ENCODE assay signal across 11 mouse cellular contexts in the genomic region with DNA sequence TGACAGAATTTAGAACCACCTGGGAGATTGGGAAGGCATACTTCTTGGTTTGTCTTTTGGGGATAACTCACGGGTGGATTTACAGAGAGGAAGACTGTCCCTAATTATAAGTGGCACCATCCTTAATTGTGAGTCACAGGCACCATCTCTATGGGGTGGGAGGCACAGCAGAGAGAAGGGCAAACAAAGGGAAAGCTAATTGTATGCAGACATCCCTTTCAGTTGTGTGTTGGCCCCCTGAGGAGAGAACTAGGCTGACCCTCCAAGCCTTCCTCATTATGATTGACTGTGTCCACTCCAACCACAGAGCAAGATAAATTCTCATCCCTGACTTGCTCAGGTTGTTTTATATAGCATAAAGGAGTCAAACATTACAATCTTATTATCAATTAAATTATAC.
"Had no signal": no experiment of that assay in that cellular context is flagged by ENCODE, and none has a peak within 500 bp of the region (broad histone marks: within the 10 kb centered on the region; RNA-seq: fewer than 3 reads in every experiment).

No protein-coding gene starts in this region.

- DNase-seq: right cerebral cortex, adult 18-20 months; right cerebral cortex, postnatal 14 days; right cerebral cortex, postnatal 25 days; right cerebral cortex, postnatal 4 days; spleen, adult 18-20 months; thymus, adult 18-20 months; thymus, adult 2 months; thymus, postnatal 14 days; thymus, postnatal 25 days; thymus, postnatal 36 days; thymus, postnatal 4 days had no signal
